Mouse (Mus musculus) testis, adult 10 weeks (tissue): ENCODE measurements around the gene Gm14190. TPM values are rescaled to one million over a fixed set of nuclear protein-coding genes. Genes with fewer than 3 reads are reported as not detected.

ENCODE experiments used
- polyA plus RNA-seq: library from polyadenylated mRNA; stranded (reverse); fragments of 350-450 nt; fragmentation: Illumina TruSeq; extraction: RNeasy Lipid Tissue Mini Kit (QIAGEN cat#74804); gene quantifications from one replicate; pipeline ENCODE4 v1.2.3, GENCODE M21; 2014; ENCODE audit warnings: low read depth, low replicate concordance

The Gm14190 gene
- not detected for polyA plus RNA-seq

DNA sequence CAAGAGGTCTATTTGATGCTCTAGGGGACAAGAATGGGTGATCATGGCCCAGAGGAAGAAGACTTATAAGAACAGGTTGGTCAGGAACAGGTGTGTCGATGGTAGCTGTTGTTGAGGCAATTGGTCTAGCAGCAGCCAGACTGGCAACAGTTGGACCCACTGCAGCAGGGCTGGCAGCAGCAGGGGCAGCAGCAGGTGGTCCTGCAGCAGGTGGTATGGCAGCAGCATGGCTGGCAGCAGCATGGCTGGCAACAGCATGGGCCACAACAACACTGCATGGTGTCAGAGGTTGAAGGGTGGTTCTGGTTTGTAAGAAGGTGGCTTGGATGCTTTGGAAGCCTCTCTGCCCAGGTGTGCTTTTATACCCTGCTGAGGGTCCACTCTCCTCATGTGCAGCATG lies at the start of gene Gm14190:
Gm14190 (minus strand) TSS at position 278 of the 400 bp plus-strand sequence.

DNA sequence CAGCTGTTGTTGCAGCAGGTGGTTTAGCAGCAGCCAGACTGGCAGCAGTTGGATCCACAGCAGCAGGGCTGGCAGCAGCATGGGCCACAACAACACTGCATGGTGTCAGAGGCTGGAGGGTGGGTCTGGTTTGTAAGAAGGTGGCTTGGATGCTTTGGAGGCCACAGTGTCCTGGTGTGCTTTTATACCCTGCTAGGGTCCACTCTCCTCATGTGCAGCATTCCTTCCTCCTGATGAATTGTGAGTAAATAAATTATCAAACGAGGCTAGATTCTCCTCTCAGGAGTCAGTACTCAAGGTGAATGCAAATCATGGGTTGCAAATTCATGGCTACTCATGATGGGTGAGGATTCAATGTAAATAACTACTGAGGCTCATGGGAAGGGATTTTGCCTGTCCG lies 43.6 kb upstream of the Gm14190 start, which contains the start of gene Gm14180:
Gm14180 (minus strand) TSS at position 101 of the 400 bp plus-strand sequence.

DNA sequence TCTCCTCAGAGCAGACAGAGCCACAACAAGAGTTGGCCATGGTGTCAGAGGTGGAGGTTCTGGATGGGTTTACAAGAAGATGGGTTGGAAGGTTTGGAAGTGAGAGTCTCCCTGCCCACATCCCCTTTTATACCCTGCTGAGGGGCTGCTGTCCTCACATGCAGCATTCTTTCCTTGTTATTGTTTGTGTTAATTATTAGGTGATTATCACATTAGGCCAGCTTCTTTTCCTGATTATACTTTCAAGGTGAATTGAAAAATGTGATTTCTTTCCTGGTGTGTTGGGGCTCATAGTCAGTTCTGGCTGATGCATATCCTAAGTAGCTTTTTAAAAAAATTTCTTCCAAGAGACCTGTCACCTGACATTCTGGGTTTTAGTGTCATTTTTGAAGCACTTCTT lies 24.7 kb downstream of the Gm14190 start, which contains the start of gene Krtap4-6:
Krtap4-6 (minus strand) TSS at position 101 of the 400 bp plus-strand sequence.

DNA sequence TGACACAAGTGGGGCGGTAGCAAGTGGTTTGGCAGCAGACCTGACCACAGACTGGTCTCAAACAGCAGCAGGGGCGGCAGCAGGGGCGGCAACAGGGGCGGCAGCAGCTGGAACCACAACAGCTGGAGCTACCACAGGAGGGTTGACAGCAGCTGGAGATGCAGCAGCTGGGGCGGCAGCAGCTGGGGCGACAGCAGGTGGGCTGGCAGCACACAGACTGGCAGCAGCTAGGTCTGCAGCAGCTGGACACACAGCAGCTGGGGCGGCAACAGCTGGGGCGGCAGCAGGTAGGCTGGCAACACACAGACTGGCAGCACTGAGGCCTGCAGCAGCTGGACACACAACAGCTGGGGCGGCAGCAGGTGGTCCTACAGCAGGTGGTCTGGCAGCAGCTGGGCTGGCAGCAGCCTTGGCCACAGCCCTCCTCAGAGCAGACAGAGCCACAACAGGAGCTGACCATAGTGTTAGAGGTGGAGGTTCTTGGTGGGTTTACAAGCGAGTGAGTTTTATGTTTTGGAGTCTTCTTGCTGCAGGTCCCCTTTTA lies 32.0 kb downstream of the Gm14190 start, which contains the start of gene Gm11563:
Gm11563 (minus strand) TSS at position 494 of the 544 bp plus-strand sequence.

DNA sequence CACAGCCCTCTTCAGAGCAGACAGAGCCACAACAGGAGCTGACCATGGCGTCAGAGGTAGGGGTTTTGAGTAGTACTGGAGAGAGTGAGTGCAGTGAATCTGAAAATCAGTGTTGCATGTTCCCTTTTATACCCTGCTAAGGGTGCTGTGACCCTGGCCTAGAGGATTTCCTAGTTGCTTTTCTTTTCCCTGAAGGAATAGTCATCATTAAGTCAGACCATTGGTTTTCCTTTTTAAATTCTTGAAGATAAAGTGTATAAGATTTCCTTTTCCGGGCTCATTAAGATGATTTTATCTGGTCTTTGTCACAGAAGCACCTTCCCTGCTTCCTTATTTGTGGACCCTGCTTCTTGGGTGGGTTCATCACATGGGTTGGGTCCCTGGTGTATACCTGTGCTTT lies 40.4 kb downstream of the Gm14190 start, which contains the start of gene Gm11555:
Gm11555 (minus strand) TSS at position 101 of the 400 bp plus-strand sequence.

DNA sequence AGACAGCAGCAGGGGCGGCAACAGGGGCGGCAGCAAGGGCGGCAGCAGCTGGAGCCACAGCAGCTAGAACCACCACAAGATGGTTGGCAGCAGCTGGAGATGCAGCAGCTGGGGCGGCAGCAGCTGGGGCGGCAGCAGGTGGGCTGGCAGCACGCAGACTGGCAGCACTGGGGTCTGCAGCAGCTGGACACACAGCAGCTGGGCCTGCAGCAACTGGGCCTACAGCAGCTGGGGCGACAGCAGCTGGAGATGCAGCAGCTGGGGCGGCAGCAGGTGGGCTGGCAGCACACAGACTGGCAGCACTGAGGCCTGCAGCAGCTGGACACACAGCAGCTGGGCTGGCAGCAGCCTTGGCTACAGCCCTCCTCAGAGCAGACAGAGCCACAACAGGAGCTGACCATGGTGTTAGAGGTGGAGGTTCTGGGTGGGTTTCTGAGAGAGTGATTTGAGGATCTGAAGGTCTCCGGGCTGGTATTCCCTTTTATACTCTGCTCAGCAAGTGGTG lies 46.9 kb downstream of the Gm14190 start, which contains the start of gene Krtap4-7:
Krtap4-7 (minus strand) TSS at position 455 of the 505 bp plus-strand sequence.

Other genes with a start within 250 kb of the Gm14190 start
- 0.35 TPM for gene Krt23, start 197.6 kb downstream of the Gm14190 start, polyA plus RNA-seq
- not detected for gene Krt39, start 169.4 kb downstream of the Gm14190 start, polyA plus RNA-seq
- gene Krt40, start 147.6 kb downstream of the Gm14190 start, polyA plus RNA-seq = not detected
- gene Krtap3-3, start 139.9 kb downstream of the Gm14190 start, polyA plus RNA-seq = not detected
- gene Krtap3-2, start 133.9 kb downstream of the Gm14190 start, polyA plus RNA-seq = not detected
- not detected for gene Gm11939, start 131.3 kb downstream of the Gm14190 start, polyA plus RNA-seq
- not detected for gene Krtap3-1, start 124.1 kb downstream of the Gm14190 start, polyA plus RNA-seq
- not detected for gene Krtap1-5, start 109.7 kb downstream of the Gm14190 start, polyA plus RNA-seq
- not detected for gene Krtap1-4, start 107.1 kb downstream of the Gm14190 start, polyA plus RNA-seq
- not detected for gene Krtap1-3, start 99.4 kb downstream of the Gm14190 start, polyA plus RNA-seq
- not detected for gene Krtap9-3, start 92.6 kb downstream of the Gm14190 start, polyA plus RNA-seq
- not detected for gene Gm11938, start 87.4 kb downstream of the Gm14190 start, polyA plus RNA-seq
- gene Gm11937, start 80.6 kb downstream of the Gm14190 start, polyA plus RNA-seq = not detected
- gene Krtap2-4, start 75.9 kb downstream of the Gm14190 start, polyA plus RNA-seq = not detected
- gene Gm11562, start 70.3 kb downstream of the Gm14190 start, polyA plus RNA-seq = not detected
- gene Krtap4-1, start 62.5 kb downstream of the Gm14190 start, polyA plus RNA-seq = not detected
- not detected for gene Krtap4-2, start 55.7 kb downstream of the Gm14190 start, polyA plus RNA-seq
- gene Krtap4-7, start 46.7 kb downstream of the Gm14190 start, polyA plus RNA-seq = not detected
- not detected for gene Gm11555, start 40.5 kb downstream of the Gm14190 start, polyA plus RNA-seq
- gene Gm11563, start 31.8 kb downstream of the Gm14190 start, polyA plus RNA-seq = not detected
- gene Krtap4-6, start 24.8 kb downstream of the Gm14190 start, polyA plus RNA-seq = not detected
- not detected for gene Gm14180, start 43.5 kb upstream of the Gm14190 start, polyA plus RNA-seq
- not detected for gene Gm11595, start 82.2 kb upstream of the Gm14190 start, polyA plus RNA-seq
- gene Krtap4-8, start 90.0 kb upstream of the Gm14190 start, polyA plus RNA-seq = not detected
- gene Krtap4-9, start 94.5 kb upstream of the Gm14190 start, polyA plus RNA-seq = not detected
- not detected for gene Gm11596, start 102.7 kb upstream of the Gm14190 start, polyA plus RNA-seq
- gene Gm11569, start 108.2 kb upstream of the Gm14190 start, polyA plus RNA-seq = not detected
- gene Gm11554, start 113.7 kb upstream of the Gm14190 start, polyA plus RNA-seq = not detected
- not detected for gene Krtap4-13, start 119.2 kb upstream of the Gm14190 start, polyA plus RNA-seq
- not detected for gene Gm11564, start 124.9 kb upstream of the Gm14190 start, polyA plus RNA-seq
- gene 2300003K06Rik, start 147.3 kb upstream of the Gm14190 start, polyA plus RNA-seq = not detected
- not detected for gene Krtap4-16, start 160.9 kb upstream of the Gm14190 start, polyA plus RNA-seq
- gene Gm11568, start 167.2 kb upstream of the Gm14190 start, polyA plus RNA-seq = not detected
- not detected for gene Gm11559, start 173.7 kb upstream of the Gm14190 start, polyA plus RNA-seq
- not detected for gene Krtap9-1, start 182.6 kb upstream of the Gm14190 start, polyA plus RNA-seq
- gene Gm11567, start 188.4 kb upstream of the Gm14190 start, polyA plus RNA-seq = not detected
- not detected for gene Krtap31-1, start 217.2 kb upstream of the Gm14190 start, polyA plus RNA-seq
- 0.49 TPM for gene Gm11565, start 224.0 kb upstream of the Gm14190 start, polyA plus RNA-seq
- not detected for gene Krtap31-2, start 245.6 kb upstream of the Gm14190 start, polyA plus RNA-seq